Mouse (Mus musculus) heart, embryonic 15.5 days (tissue): ENCODE measurements around the gene Slc5a2. TPM values are rescaled to one million over a fixed set of nuclear protein-coding genes. Genes with fewer than 3 reads are reported as not detected.

Experiments used
- ATAC-seq: fragments of 200-750 bp; cut with Nextera tagmentation; replicated peaks from 2 replicates; pipeline ENCODE4 v1.8.0; 2017; ENCODE audit warnings: low read depth, moderate TSS enrichment; ENCODE audit not compliant: insufficient number of reproducible peaks, insufficient read depth, low FRiP score
- H3K27ac ChIP-seq: fragments of 300-500 bp; sonication (generic); 2 replicates; pipeline ENCODE4 v1.5.1; 2015; ENCODE audit warnings: mild to moderate bottlenecking, inconsistent platforms
- H3K27me3 ChIP-seq: fragments of 300-500 bp; sonication (generic); 2 replicates; pipeline ENCODE4 v1.6.1; 2015; ENCODE audit warnings: inconsistent platforms
- H3K36me3 ChIP-seq: fragments of 300-500 bp; sonication (generic); 2 replicates; pipeline ENCODE4 v1.6.1; 2015; ENCODE audit warnings: mild to moderate bottlenecking, inconsistent platforms
- H3K4me1 ChIP-seq: fragments of 300-500 bp; sonication (generic); replicated peaks from 2 replicates; pipeline ENCODE4 v1.6.1; 2015; ENCODE audit warnings: inconsistent platforms
- H3K4me2 ChIP-seq: fragments of 300-500 bp; sonication (generic); 2 replicates; pipeline ENCODE4 v1.6.1; 2015; ENCODE audit warnings: inconsistent platforms, mild to moderate bottlenecking, moderate library complexity
- H3K4me3 ChIP-seq: fragments of 300-500 bp; sonication (generic); 2 replicates; pipeline ENCODE4 v1.5.1; 2015; ENCODE audit warnings: mild to moderate bottlenecking, inconsistent platforms
- H3K9ac ChIP-seq: fragments of 300-500 bp; sonication (generic); 2 replicates; pipeline ENCODE4 v1.6.1; 2015; ENCODE audit warnings: mild to moderate bottlenecking, inconsistent platforms
- H3K9me3 ChIP-seq: fragments of 300-500 bp; sonication (generic); replicated peaks from 2 replicates; pipeline ENCODE4 v1.6.1; 2016; ENCODE audit warnings: inconsistent platforms
- WGBS: fragments of 180-500 bp; shearing (Covaris S2); methylation state at CpG from one replicate; pipeline ENCODE4 v1.1.7; 2015; ENCODE audit warnings: mixed read lengths; 5-methylcytosine and 5-hydroxymethylcytosine counted together
- polyA plus RNA-seq: library from polyadenylated mRNA; unstranded; fragments of >200 nt; fragmentation: Nextera tagmentation; extraction: Ambion mirVana; gene quantifications from 2 replicates; pipeline ENCODE4 v1.2.1, GENCODE M21; 2015

Slc5a2 gene
- polyA plus RNA-seq, 1 experiment from 2014 or later, result not detected

DNA sequence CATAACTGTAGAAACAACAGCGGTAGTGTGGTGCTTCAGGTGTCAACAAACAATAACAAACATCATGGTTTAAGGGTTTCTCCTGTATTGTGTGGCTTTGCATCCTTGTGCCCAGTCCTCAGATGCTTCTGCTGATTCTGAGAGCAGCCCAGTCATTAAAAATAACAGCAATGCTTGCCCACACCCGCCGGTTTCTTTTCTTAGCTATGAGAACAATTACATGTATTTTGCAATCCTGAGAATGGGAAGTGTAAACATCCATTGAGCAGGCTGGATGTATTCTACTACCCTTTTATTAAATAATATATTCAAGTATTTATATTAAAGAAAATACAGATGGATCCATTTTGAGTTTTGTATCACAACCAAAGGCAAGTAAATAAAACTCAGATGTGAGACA is 36.7 kb downstream of the Slc5a2 start:
- Histone ChIP-seq H3K9me3 (no peaks in the 10 kb centered on the region), H3K4me3 (no peak overlapping the region), H3K4me2 (no peak overlapping the region), H3K4me1 (peaks cover 14% of the 10 kb centered on the region; the same call in 1 of the 2 replicates), H3K36me3 (no peaks in the 10 kb centered on the region), H3K27me3 (peaks cover 3% of the 10 kb centered on the region; the same call in 1 of the 2 replicates), H3K9ac (no peak overlapping the region), H3K27ac (no peak overlapping the region)
- ATAC-seq, result no peak
- 65% methylated on average over 3 of the region's 3 CpGs for WGBS

DNA sequence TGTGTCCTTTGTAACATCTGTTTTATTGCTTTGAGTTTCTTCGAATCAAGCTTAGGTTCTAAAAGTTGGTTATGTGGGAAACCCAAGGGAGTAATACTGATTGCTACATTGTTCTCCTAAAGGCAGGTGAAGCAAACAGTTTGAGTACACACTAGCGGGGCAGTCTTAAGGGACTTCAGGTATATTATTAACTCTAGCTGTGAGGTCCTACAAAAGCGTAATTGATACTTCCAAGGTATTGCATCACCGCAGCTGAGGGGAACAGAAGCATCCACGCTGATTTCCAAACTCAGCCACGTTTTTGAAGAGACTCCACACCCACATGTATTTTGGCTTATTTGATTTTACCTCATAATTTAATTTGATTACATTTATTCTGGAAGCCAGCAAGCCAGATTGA is 38.7 kb downstream of the Slc5a2 start:
- no peak overlapping the region for H3K4me3 ChIP-seq
- H3K27ac ChIP-seq, result no peak overlapping the region
- no peaks in the 10 kb centered on the region for H3K36me3 ChIP-seq
- no peak overlapping the region for H3K9ac ChIP-seq
- no peaks in the 10 kb centered on the region for H3K9me3 ChIP-seq
- 72% methylated on average over 6 of the region's 6 CpGs for WGBS
- ATAC-seq, result no peak
- H3K27me3 ChIP-seq, result peaks cover 3% of the 10 kb centered on the region; the same call in 1 of the 2 replicates
- H3K4me1 ChIP-seq, result no peaks in the 10 kb centered on the region
- H3K4me2 ChIP-seq, result no peak overlapping the region

DNA sequence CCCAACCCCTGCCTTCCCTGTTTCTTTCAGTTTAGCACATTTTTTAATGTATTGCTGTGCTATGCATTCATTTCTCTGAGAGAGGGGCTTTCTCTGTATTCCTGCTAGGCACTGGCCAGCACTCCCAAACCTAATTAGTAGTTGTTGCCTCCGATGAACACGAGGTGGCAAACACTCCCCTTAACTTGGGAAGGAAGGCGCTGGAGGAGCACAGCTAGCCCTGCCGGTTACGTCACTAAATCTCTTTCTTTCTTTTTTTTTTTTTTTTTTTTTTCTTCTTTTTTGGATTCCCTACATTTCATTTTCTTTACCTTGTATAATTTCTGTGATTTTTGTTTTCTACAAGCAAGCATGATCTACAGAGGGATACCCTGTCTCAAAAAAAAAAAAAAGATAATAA is 39.5 kb downstream of the Slc5a2 start:
- ATAC-seq, result no peak
- no peak overlapping the region for H3K4me3 ChIP-seq
- no peaks in the 10 kb centered on the region for H3K36me3 ChIP-seq
- H3K4me2 ChIP-seq, result no peak overlapping the region
- H3K27me3 ChIP-seq, result peaks cover 3% of the 10 kb centered on the region; the same call in 1 of the 2 replicates
- no peak overlapping the region for H3K27ac ChIP-seq
- H3K9me3 ChIP-seq, result no peaks in the 10 kb centered on the region
- WGBS, result 4% methylated on average over 5 of the region's 5 CpGs
- H3K9ac ChIP-seq, result no peak overlapping the region
- H3K4me1 ChIP-seq, result peaks cover 4% of the 10 kb centered on the region

DNA sequence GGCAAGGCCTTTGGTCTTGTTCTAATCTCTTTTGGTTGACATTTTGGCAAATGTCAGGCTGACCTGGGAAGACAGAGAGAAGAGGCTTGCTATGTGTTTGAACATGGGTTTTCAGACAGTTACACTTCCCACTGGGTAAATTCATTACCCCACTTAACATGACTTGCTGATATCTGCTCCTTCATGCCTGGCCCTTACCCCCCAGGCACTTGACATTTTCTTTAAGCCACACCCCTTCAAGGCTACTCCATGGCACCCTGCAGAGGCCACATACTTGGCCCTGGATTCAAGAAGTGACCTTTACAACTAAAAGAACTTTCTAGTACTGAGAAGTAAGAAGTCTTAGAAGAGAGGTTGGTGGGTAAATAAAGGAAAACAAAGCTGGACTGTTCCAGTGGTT is 42.4 kb downstream of the Slc5a2 start:
- Histone ChIP-seq H3K4me3 (no peak overlapping the region), H3K4me1 (peaks cover 12% of the 10 kb centered on the region), H3K36me3 (no peaks in the 10 kb centered on the region), H3K27ac (no peak overlapping the region), H3K27me3 (peaks cover under 1% of the 10 kb centered on the region; the same call in 1 of the 2 replicates), H3K4me2 (no peak overlapping the region), H3K9me3 (no peaks in the 10 kb centered on the region), H3K9ac (no peak overlapping the region)
- no peak for ATAC-seq

DNA sequence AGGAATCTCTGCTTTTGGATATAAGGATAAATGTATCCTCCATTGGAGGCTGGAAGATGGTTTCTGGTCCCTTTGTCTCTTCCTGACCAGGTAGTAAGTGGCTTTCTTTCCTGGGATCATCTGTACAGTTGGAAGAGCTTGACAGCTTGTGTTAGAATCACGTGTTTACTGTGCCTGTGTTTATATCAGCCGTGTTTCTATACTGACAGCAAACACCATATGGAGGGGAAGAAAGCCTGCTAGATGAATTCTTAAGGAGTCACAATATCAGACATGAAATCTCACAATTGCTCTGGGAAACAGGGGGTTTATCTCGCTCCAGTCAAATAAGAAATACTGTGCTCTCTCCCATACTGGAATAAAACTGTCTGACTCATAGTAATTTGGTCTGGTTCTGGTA is 43.8 kb downstream of the Slc5a2 start:
- ATAC-seq, result no peak
- Histone ChIP-seq H3K27me3 (no peaks in the 10 kb centered on the region), H3K27ac (no peak overlapping the region), H3K4me3 (no peak overlapping the region), H3K36me3 (no peaks in the 10 kb centered on the region), H3K4me2 (no peak overlapping the region), H3K4me1 (peaks cover 12% of the 10 kb centered on the region), H3K9me3 (no peaks in the 10 kb centered on the region), H3K9ac (no peak overlapping the region)
- 61% methylated on average over 3 of the region's 3 CpGs for WGBS

DNA sequence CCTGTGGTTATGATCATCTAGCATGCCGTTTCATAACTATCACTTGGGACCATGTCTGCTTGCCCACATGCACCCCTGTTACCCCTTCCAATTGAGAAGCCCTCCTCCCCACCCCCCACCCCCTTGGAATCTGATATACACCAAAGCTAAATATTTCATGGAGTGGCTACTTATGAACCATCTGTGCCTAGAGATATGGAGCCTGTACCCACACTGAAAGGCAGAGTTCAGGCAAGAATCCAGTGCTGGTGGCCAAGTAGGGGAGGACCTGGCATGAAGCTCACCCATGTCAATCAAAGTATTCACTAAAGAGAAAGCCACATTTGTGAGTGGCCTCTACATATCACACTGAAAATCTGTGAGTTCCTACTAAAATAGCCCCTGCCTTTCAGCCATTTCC is 44.3 kb downstream of the Slc5a2 start:
- H3K4me3 ChIP-seq, result no peak overlapping the region
- peaks cover 12% of the 10 kb centered on the region for H3K4me1 ChIP-seq
- no peak for ATAC-seq
- H3K27me3 ChIP-seq, result no peaks in the 10 kb centered on the region
- 33% methylated on average over 1 of the region's 1 CpGs for WGBS
- no peaks in the 10 kb centered on the region for H3K36me3 ChIP-seq
- H3K9me3 ChIP-seq, result no peaks in the 10 kb centered on the region
- H3K4me2 ChIP-seq, result no peak overlapping the region
- no peak overlapping the region for H3K27ac ChIP-seq
- no peak overlapping the region for H3K9ac ChIP-seq

DNA sequence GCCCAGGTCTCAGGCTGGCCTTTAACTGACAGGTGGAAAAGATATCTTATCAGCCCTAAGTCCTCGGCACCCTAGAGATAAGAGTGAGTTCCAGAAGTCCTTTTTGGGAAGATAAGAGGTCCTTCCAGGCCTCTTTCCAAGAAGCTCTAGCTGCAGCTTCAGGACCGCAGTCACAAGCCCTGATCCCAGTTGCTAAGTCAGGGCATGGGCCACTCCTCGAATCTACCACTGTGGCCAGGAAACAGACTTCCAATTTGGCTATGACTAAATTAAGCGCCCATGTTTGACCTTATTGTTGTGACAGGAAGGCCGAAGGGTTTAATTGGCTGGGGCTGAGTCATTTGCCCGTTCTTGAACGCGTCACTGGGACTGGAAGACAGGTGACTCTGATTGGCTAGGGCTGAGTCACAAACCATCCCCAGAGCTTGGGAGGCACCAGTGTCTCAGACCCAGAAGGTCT is 44.8 kb downstream of the Slc5a2 start:
- Histone ChIP-seq H3K9me3 (no peaks in the 10 kb centered on the region), H3K27ac (no peak overlapping the region), H3K4me3 (no peak overlapping the region), H3K4me1 (peaks cover 12% of the 10 kb centered on the region), H3K9ac (no peak overlapping the region), H3K36me3 (no peaks in the 10 kb centered on the region), H3K4me2 (no peak overlapping the region), H3K27me3 (no peaks in the 10 kb centered on the region)
- ATAC-seq, result no peak
- WGBS, result 21% methylated on average over 8 of the region's 8 CpGs

DNA sequence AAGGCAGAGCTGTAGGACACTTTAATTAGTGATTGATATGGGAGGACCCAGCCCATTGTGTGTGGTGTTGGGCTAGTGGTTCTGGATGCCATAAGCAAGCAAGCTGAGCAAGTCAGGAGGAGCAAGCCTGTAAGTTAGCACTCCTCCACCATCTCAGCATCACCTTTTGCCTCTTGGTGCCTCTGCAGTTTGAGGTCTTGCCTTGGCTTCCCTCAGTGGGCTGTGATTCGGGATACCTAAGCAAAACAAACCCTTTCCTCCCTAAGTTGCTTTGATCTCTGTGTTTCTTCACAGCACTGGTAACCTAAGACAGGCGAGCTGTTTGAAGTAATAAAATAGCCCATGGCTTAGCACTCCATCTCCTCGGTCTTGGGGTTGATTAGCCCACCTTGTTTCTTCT is 45.8 kb downstream of the Slc5a2 start:
- H3K9ac ChIP-seq, result no peak overlapping the region
- H3K36me3 ChIP-seq, result no peaks in the 10 kb centered on the region
- no peak overlapping the region for H3K27ac ChIP-seq
- H3K27me3 ChIP-seq, result no peaks in the 10 kb centered on the region
- no peak overlapping the region for H3K4me2 ChIP-seq
- H3K4me3 ChIP-seq, result no peak overlapping the region
- H3K9me3 ChIP-seq, result no peaks in the 10 kb centered on the region
- ATAC-seq, result no peak
- 58% methylated on average over 3 of the region's 3 CpGs for WGBS
- peaks cover 12% of the 10 kb centered on the region for H3K4me1 ChIP-seq

DNA sequence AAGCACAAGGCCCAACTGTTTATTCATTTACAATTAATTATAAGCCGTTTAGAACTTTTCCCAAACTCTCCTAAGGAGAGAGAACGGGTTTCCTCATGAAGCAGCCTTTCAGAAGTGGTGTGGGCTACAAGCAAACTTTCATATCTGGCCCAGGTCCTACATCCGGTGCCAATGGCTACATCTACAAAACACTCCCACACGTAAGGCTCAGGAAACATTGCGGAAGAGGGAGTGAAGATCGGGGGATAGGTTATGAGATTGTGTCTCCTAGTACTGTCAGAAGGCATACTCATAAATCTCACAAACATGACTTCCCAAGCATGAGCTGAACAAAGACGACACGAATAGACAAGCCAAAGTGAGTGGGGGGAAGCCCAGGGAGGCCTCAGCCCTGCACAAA is 46.4 kb downstream of the Slc5a2 start:
- Histone ChIP-seq H3K4me1 (peaks cover 12% of the 10 kb centered on the region), H3K4me3 (no peak overlapping the region), H3K9me3 (no peaks in the 10 kb centered on the region), H3K27ac (no peak overlapping the region), H3K9ac (no peak overlapping the region), H3K36me3 (no peaks in the 10 kb centered on the region), H3K4me2 (no peak overlapping the region), H3K27me3 (no peaks in the 10 kb centered on the region)
- ATAC-seq, result no peak
- WGBS, result 73% methylated on average over 8 of the region's 8 CpGs

DNA sequence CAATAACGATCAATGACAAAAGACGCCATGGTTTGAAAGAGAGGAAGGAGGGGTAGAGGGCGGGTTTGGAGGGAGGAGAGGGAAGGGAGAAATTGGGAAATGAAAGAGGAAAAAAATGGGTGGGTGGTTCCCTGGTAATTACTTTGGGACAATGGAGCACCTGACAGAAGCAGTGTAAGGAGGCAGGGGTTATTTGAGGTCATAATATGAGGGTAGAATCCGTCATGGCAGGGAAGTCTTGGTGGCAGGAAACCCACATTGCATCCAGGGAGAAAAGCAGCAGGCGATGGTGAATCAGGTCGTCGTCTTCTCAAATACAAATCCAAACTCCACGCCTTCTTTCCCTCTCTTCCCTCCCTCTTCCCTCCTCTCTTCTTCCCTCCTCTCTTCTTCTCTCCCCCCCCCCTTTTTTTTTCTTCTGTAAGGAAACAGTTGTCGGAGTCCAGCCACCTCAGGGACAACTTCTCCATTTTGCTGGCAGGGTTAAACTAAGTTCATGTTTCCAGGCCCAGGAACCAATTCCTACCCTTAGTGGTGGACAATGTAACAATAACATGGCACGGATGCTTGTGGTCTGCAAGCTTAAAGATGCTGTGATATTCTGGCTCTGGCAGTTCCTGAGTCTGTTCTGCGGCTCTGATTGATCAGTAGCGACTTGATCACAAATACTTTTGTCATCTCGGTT is 47.1 kb downstream of the Slc5a2 start:
- H3K27me3 ChIP-seq, result no peaks in the 10 kb centered on the region
- ATAC-seq, result no peak
- no peak overlapping the region for H3K4me3 ChIP-seq
- 69% methylated on average over 13 of the region's 13 CpGs for WGBS
- peaks cover 12% of the 10 kb centered on the region for H3K4me1 ChIP-seq
- no peaks in the 10 kb centered on the region for H3K36me3 ChIP-seq
- no peaks in the 10 kb centered on the region for H3K9me3 ChIP-seq
- no peak overlapping the region for H3K4me2 ChIP-seq
- no peak overlapping the region for H3K9ac ChIP-seq
- H3K27ac ChIP-seq, result no peak overlapping the region

DNA sequence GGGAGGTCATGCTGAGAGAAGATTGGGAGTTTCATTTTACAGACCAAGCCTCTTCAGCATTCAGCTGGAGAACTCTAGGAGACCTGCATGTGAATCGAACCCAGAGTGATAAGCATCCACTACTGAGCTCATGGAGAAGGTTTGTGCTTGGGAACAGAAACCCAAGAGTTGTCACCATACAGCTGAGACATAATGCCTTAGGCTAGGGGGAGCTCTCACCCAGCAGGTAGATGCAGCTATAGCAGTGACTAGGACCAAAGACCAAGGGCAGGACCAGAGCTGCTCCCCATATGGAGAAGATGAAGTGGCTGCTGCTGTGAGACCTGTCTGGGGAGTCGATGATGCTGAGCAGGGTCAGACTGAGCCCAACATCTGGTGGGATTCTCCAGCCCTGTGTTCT is 48.1 kb downstream of the Slc5a2 start:
- Histone ChIP-seq H3K36me3 (no peaks in the 10 kb centered on the region), H3K9ac (no peak overlapping the region), H3K4me3 (no peak overlapping the region), H3K4me1 (peaks cover 12% of the 10 kb centered on the region), H3K4me2 (no peak overlapping the region), H3K27me3 (no peaks in the 10 kb centered on the region), H3K9me3 (no peaks in the 10 kb centered on the region), H3K27ac (no peak overlapping the region)
- 77% methylated on average over 2 of the region's 2 CpGs for WGBS
- ATAC-seq, result no peak

DNA sequence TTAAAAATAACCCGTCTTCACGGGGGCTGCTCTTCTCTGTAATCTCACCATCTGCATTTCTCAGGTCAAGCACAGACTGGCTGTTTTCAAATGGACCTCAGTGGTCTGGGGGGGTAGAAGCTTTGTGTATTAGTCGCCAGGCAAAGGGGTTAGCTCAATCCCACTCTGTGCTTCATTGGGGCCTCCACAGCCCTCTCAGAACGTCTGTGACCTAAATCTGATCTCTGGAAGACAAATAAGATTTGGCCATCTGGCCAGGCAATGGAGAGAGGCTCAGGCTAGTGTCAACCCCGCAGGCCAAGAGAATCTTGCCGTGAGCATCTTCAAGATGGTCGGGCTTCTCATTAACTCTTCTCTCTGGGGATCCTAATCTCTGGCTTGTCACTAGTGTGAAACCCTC is 49.0 kb downstream of the Slc5a2 start:
- Histone ChIP-seq H3K4me3 (no peak overlapping the region), H3K9me3 (no peaks in the 10 kb centered on the region), H3K4me1 (peaks cover 12% of the 10 kb centered on the region), H3K4me2 (no peak overlapping the region), H3K27ac (no peak overlapping the region), H3K9ac (no peak overlapping the region), H3K36me3 (no peaks in the 10 kb centered on the region), H3K27me3 (no peaks in the 10 kb centered on the region)
- ATAC-seq, result no peak
- WGBS, result 59% methylated on average over 7 of the region's 7 CpGs
